Mouse (Mus musculus) embryonic facial prominence, embryonic 11.5 days (tissue): Measurements from ENCODE around the gene Gm4216. TPM values are rescaled to one million over a fixed set of nuclear protein-coding genes. Genes with fewer than 3 reads are reported as not detected.
"Not testable (repeated sequence)": the region's sequence is repeated elsewhere in the genome, so short reads cannot be mapped to it uniquely, and the experiment has no call there.

Experiments used
- ATAC-seq: fragments of 200-750 bp; cut with Nextera tagmentation; replicated peaks from 2 replicates; pipeline ENCODE4 v1.8.0; 2017; ENCODE audit warnings: low read depth; ENCODE audit not compliant: insufficient number of reproducible peaks, low FRiP score, low TSS enrichment
- DNase-seq: peaks from one replicate; pipeline ENCODE4 v3.0.0-alpha.2; 2015; ENCODE audit warnings: low spot score
- H3K27ac ChIP-seq: fragments of 300-500 bp; sonication (generic); replicated peaks from 2 replicates; pipeline ENCODE4 v1.5.1; 2014; ENCODE audit warnings: mild to moderate bottlenecking, low read depth, low read length, control low read depth
- H3K27me3 ChIP-seq: fragments of 300-500 bp; sonication (generic); 2 replicates; pipeline ENCODE4 v1.6.1; 2014; ENCODE audit warnings: mild to moderate bottlenecking, low read length, moderate library complexity, mixed read lengths; ENCODE audit not compliant: control insufficient read depth, insufficient read depth
- H3K36me3 ChIP-seq: fragments of 300-500 bp; sonication (generic); replicated peaks from 2 replicates; pipeline ENCODE4 v1.6.1; 2014; ENCODE audit warnings: low read depth, mild to moderate bottlenecking, low read length, moderate library complexity, mixed read lengths; ENCODE audit not compliant: control insufficient read depth, insufficient read depth
- H3K4me1 ChIP-seq: fragments of 300-500 bp; sonication (generic); 2 replicates; pipeline ENCODE4 v1.6.1; 2014; ENCODE audit warnings: low read length, mixed read lengths; ENCODE audit not compliant: control insufficient read depth, insufficient read depth
- H3K4me2 ChIP-seq: fragments of 300-500 bp; sonication (generic); 2 replicates; pipeline ENCODE4 v1.6.1; 2014; ENCODE audit warnings: low read depth, mild to moderate bottlenecking, control low read depth, low read length, moderate library complexity
- H3K4me3 ChIP-seq: fragments of 300-500 bp; sonication (generic); 2 replicates; pipeline ENCODE4 v1.5.1; 2014; ENCODE audit warnings: low read depth, low read length, control low read depth
- H3K9ac ChIP-seq: fragments of 300-500 bp; sonication (generic); replicated peaks from 2 replicates; pipeline ENCODE4 v1.6.1; 2014; ENCODE audit warnings: mild to moderate bottlenecking, control low read depth, low read length
- H3K9me3 ChIP-seq: fragments of 300-500 bp; sonication (generic); replicated peaks from 2 replicates; pipeline ENCODE4 v1.6.1; 2016; ENCODE audit warnings: mild to moderate bottlenecking, low read length, inconsistent platforms, mixed read lengths; ENCODE audit not compliant: control insufficient read depth
- WGBS: fragments of 180-500 bp; shearing (Covaris S2); extraction: QIAGEN DNeasy Blood & Tissue Kit; methylation state at CpG from one replicate; pipeline ENCODE4 v1.1.7; 2014; 5-methylcytosine and 5-hydroxymethylcytosine counted together
- polyA plus RNA-seq: library from polyadenylated mRNA; unstranded; fragments of >200 nt; fragmentation: Nextera tagmentation; extraction: Ambion mirVana; gene quantifications from 2 replicates; pipeline ENCODE4 v1.2.1, GENCODE M21; 2014

Gene Gm4216
- not detected in 2 replicates for polyA plus RNA-seq

GRCm38 (mm10) chr7:23019823-23020222 lies at the start of gene Gm4216:
TSS of gene Gm4216 (minus strand) at chr7:23019923.
- not testable (repeated sequence) for H3K27me3 ChIP-seq, H3K27ac ChIP-seq, DNase-seq, H3K4me3 ChIP-seq, ATAC-seq, H3K36me3 ChIP-seq, H3K9ac ChIP-seq, H3K4me2 ChIP-seq, H3K4me1 ChIP-seq, H3K9me3 ChIP-seq
- no CpG with 5 or more reads among the region's 3 CpGs for WGBS

- not testable (repeated sequence) for H3K9ac ChIP-seq, H3K9me3 ChIP-seq, H3K27me3 ChIP-seq, H3K4me1 ChIP-seq, H3K4me2 ChIP-seq, H3K4me3 ChIP-seq, H3K36me3 ChIP-seq, DNase-seq, H3K27ac ChIP-seq, ATAC-seq
- no CpG with 5 or more reads among the region's 1 CpGs for WGBS
Observed at GRCm38 (mm10) chr7:23067356-23067755, 47.6 kb upstream of the Gm4216 start, which contains the start of gene Gm8720. TSS of gene Gm8720 (minus strand) at chr7:23067456.

GRCm38 (mm10) chr7:23055240-23055639 lies 35.5 kb upstream of the Gm4216 start, which contains the start of gene Vmn1r163:
TSS of gene Vmn1r163 (plus strand) at chr7:23055540.
- not testable (repeated sequence) for H3K27me3 ChIP-seq, ATAC-seq, H3K9ac ChIP-seq, H3K27ac ChIP-seq, H3K4me3 ChIP-seq, H3K4me1 ChIP-seq, H3K9me3 ChIP-seq, DNase-seq, H3K4me2 ChIP-seq, H3K36me3 ChIP-seq
- no CpG with 5 or more reads among the region's 1 CpGs for WGBS

- H3K27me3 ChIP-seq, H3K4me1 ChIP-seq, H3K27ac ChIP-seq, H3K4me3 ChIP-seq, H3K36me3 ChIP-seq, H3K9me3 ChIP-seq, DNase-seq, H3K9ac ChIP-seq, H3K4me2 ChIP-seq, ATAC-seq: not testable (repeated sequence)
- WGBS: no CpG with 5 or more reads among the region's 5 CpGs
Observed at GRCm38 (mm10) chr7:22984573-22984972, 35.1 kb downstream of the Gm4216 start, which contains the start of gene Gm4214. TSS of gene Gm4214 (minus strand) at chr7:22984673.

Other genes with a start within 250 kb of the Gm4216 start
- not detected in 2 replicates for gene Vmn1r158, start 229.1 kb downstream of the Gm4216 start, polyA plus RNA-seq
- not detected in 2 replicates for gene Vmn1r159, start 176.3 kb downstream of the Gm4216 start, polyA plus RNA-seq
- gene Vmn1r160, start 148.7 kb downstream of the Gm4216 start, polyA plus RNA-seq: not detected in 2 replicates
- not detected in 2 replicates for gene Gm4214, start 35.2 kb downstream of the Gm4216 start, polyA plus RNA-seq
- gene Vmn1r163, start 35.6 kb upstream of the Gm4216 start, polyA plus RNA-seq: not detected in 2 replicates
- gene Gm8720, start 47.5 kb upstream of the Gm4216 start, polyA plus RNA-seq: not detected in 2 replicates
- gene Gm10662, start 124.6 kb upstream of the Gm4216 start, polyA plus RNA-seq: not detected in 2 replicates
- gene Vmn1r165, start 197.4 kb upstream of the Gm4216 start, polyA plus RNA-seq: not detected in 2 replicates
- gene Vmn1r166, start 231.8 kb upstream of the Gm4216 start, polyA plus RNA-seq: not detected in 2 replicates